Mouse (Mus musculus) liver, embryonic 13.5 days (tissue): Measurements from ENCODE around the gene Matk. TPM values are rescaled to one million over a fixed set of nuclear protein-coding genes. Genes with fewer than 3 reads are reported as not detected.

Source experiments
- ATAC-seq: fragments of 200-750 bp; cut with Nextera tagmentation; 2 replicates; pipeline ENCODE4 v1.8.0; 2017; ENCODE audit warnings: low read depth, mild to moderate bottlenecking, moderate number of reproducible peaks, moderate library complexity
- DNase-seq: peaks from one replicate; pipeline ENCODE4 v3.0.0; 2022
- H3K27ac ChIP-seq: fragments of 300-500 bp; sonication (generic); 2 replicates; pipeline ENCODE4 v1.5.1; 2015; ENCODE audit warnings: moderate library complexity, mild to moderate bottlenecking, inconsistent platforms
- H3K27me3 ChIP-seq: fragments of 300-500 bp; sonication (generic); 2 replicates; pipeline ENCODE4 v1.6.1; 2015; ENCODE audit warnings: mild to moderate bottlenecking, inconsistent platforms
- H3K36me3 ChIP-seq: fragments of 300-500 bp; sonication (generic); 2 replicates; pipeline ENCODE4 v1.6.1; 2015; ENCODE audit warnings: mild to moderate bottlenecking, inconsistent platforms
- H3K4me1 ChIP-seq: fragments of 300-500 bp; sonication (generic); replicated peaks from 2 replicates; pipeline ENCODE4 v1.6.1; 2015; ENCODE audit warnings: inconsistent platforms
- H3K4me2 ChIP-seq: fragments of 300-500 bp; sonication (generic); 2 replicates; pipeline ENCODE4 v1.6.1; 2015; ENCODE audit warnings: inconsistent platforms, mild to moderate bottlenecking, moderate library complexity
- H3K4me3 ChIP-seq: fragments of 300-500 bp; sonication (generic); replicated peaks from 2 replicates; pipeline ENCODE4 v1.5.1; 2015; ENCODE audit warnings: mild to moderate bottlenecking, inconsistent platforms
- H3K9ac ChIP-seq: fragments of 300-500 bp; sonication (generic); 2 replicates; pipeline ENCODE4 v1.6.1; 2015; ENCODE audit warnings: mild to moderate bottlenecking, inconsistent platforms
- H3K9me3 ChIP-seq: fragments of 300-500 bp; sonication (generic); replicated peaks from 2 replicates; pipeline ENCODE4 v1.6.1; 2016; ENCODE audit warnings: inconsistent platforms
- WGBS: fragments of 180-500 bp; shearing (Covaris S2); methylation state at CpG from one replicate; pipeline ENCODE4 v1.1.7; 2015; ENCODE audit not compliant: insufficient replicate concordance; 5-methylcytosine and 5-hydroxymethylcytosine counted together
- polyA plus RNA-seq: library from polyadenylated mRNA; unstranded; fragments of >200 nt; fragmentation: Nextera tagmentation; extraction: Ambion mirVana; gene quantifications from 2 replicates; pipeline ENCODE4 v1.2.1, GENCODE M21; 2015

The Matk gene
- polyA plus RNA-seq, 1 experiment from 2014 or later: 1.8 TPM

- no peak overlapping the region for H3K9ac ChIP-seq
- no peak overlapping the region for H3K4me2 ChIP-seq
- ATAC-seq (no peak), DNase-seq (no peak)
- H3K4me1 ChIP-seq: peaks cover 12% of the 10 kb centered on the region
- no peaks in the 10 kb centered on the region for H3K36me3 ChIP-seq
- no peak overlapping the region for H3K27ac ChIP-seq
- no peak overlapping the region for H3K4me3 ChIP-seq
- WGBS: 65% methylated on average over 4 of the region's 4 CpGs
- H3K9me3 ChIP-seq: no peaks in the 10 kb centered on the region
- peaks cover 64% of the 10 kb centered on the region for H3K27me3 ChIP-seq
Measured at GRCm38 (mm10) chr10:81244146-81244545, 8.6 kb upstream of the Matk start.

GRCm38 (mm10) chr10:81244595-81244994, 8.1 kb upstream of the Matk start:
- Histone ChIP-seq H3K4me3 (no peak overlapping the region), H3K27ac (no peak overlapping the region), H3K36me3 (no peaks in the 10 kb centered on the region), H3K9me3 (no peaks in the 10 kb centered on the region), H3K27me3 (peaks cover 59% of the 10 kb centered on the region), H3K4me2 (no peak overlapping the region), H3K9ac (no peak overlapping the region), H3K4me1 (peaks cover 15% of the 10 kb centered on the region)
- ATAC-seq: peak; percentile 32; the same call in 1 of the 2 replicates
- WGBS: 7% methylated on average over 17 of the region's 17 CpGs
- DNase-seq: peak; percentile 58

GRCm38 (mm10) chr10:81245166-81245565, 7.6 kb upstream of the Matk start:
- peaks cover 54% of the 10 kb centered on the region for H3K27me3 ChIP-seq
- H3K36me3 ChIP-seq: no peaks in the 10 kb centered on the region
- H3K4me1 ChIP-seq: peaks cover 17% of the 10 kb centered on the region

GRCm38 (mm10) chr10:81247804-81248203, 4.9 kb upstream of the Matk start:
- Histone ChIP-seq H3K9me3 (no peaks in the 10 kb centered on the region), H3K27me3 (peaks cover 49% of the 10 kb centered on the region), H3K36me3 (no peaks in the 10 kb centered on the region), H3K4me2 (no peak overlapping the region), H3K4me3 (no peak overlapping the region), H3K4me1 (peaks cover 22% of the 10 kb centered on the region), H3K27ac (no peak overlapping the region), H3K9ac (no peak overlapping the region)
- 75% methylated on average over 2 of the region's 2 CpGs for WGBS
- ATAC-seq (no peak), DNase-seq (no peak)

More at GRCm38 (mm10) chr10:81245166-81245565, 7.6 kb upstream of the Matk start:
- DNase-seq (no peak), ATAC-seq (no peak)
- H3K4me3 ChIP-seq: no peak overlapping the region
- H3K27ac ChIP-seq: no peak overlapping the region
- no peak overlapping the region for H3K9ac ChIP-seq
- no peak overlapping the region for H3K4me2 ChIP-seq
- 70% methylated on average over 6 of the region's 6 CpGs for WGBS
- H3K9me3 ChIP-seq: no peaks in the 10 kb centered on the region

GRCm38 (mm10) chr10:81249442-81249841, 3.3 kb upstream of the Matk start:
- H3K27ac ChIP-seq: no peak overlapping the region
- peaks cover 51% of the 10 kb centered on the region for H3K27me3 ChIP-seq
- H3K9me3 ChIP-seq: no peaks in the 10 kb centered on the region
- ATAC-seq: no peak
- H3K36me3 ChIP-seq: no peaks in the 10 kb centered on the region
- DNase-seq: no peak
- H3K9ac ChIP-seq: no peak overlapping the region
- no peak overlapping the region for H3K4me2 ChIP-seq
- H3K4me3 ChIP-seq: no peak overlapping the region
- WGBS: 66% methylated on average over 8 of the region's 8 CpGs
- H3K4me1 ChIP-seq: peaks cover 22% of the 10 kb centered on the region

GRCm38 (mm10) chr10:81254886-81255285, 2.2 kb downstream of the Matk start:
- Histone ChIP-seq H3K4me2 (no peak overlapping the region), H3K36me3 (no peaks in the 10 kb centered on the region), H3K4me1 (peaks cover 18% of the 10 kb centered on the region), H3K27ac (no peak overlapping the region), H3K4me3 (no peak overlapping the region), H3K27me3 (peaks cover 88% of the 10 kb centered on the region), H3K9me3 (no peaks in the 10 kb centered on the region), H3K9ac (no peak overlapping the region)
- DNase-seq (no peak), ATAC-seq (no peak)
- 15% methylated on average over 1 of the region's 1 CpGs for WGBS

- Histone ChIP-seq H3K9ac (peak overlapping the region; percentile 40), H3K27me3 (peaks cover 78% of the 10 kb centered on the region), H3K4me1 (peaks cover 9% of the 10 kb centered on the region), H3K9me3 (no peaks in the 10 kb centered on the region), H3K4me2 (peak overlapping the region; percentile 62), H3K4me3 (peak overlapping the region; percentile 44), H3K27ac (no peak overlapping the region), H3K36me3 (no peaks in the 10 kb centered on the region)
- ATAC-seq (no peak), DNase-seq (no peak)
- 2% methylated on average over 62 of the region's 62 CpGs for WGBS
Measured at GRCm38 (mm10) chr10:81257158-81258039, 4.7 kb downstream of the Matk start.

- DNase-seq (no peak), ATAC-seq (no peak)
- Histone ChIP-seq H3K4me1 (peaks cover 7% of the 10 kb centered on the region), H3K9me3 (no peaks in the 10 kb centered on the region), H3K4me3 (no peak overlapping the region), H3K36me3 (peaks cover 14% of the 10 kb centered on the region), H3K27ac (no peak overlapping the region), H3K27me3 (peaks cover 59% of the 10 kb centered on the region), H3K4me2 (no peak overlapping the region), H3K9ac (no peak overlapping the region)
- WGBS: 43% methylated on average over 21 of the region's 21 CpGs
Measured at GRCm38 (mm10) chr10:81259225-81259884, 6.6 kb downstream of the Matk start.

- Histone ChIP-seq H3K4me1 (peaks cover 18% of the 10 kb centered on the region), H3K9me3 (no peaks in the 10 kb centered on the region), H3K27ac (no peak overlapping the region), H3K36me3 (peaks cover 28% of the 10 kb centered on the region), H3K4me2 (no peak overlapping the region), H3K4me3 (no peak overlapping the region), H3K27me3 (peaks cover 46% of the 10 kb centered on the region), H3K9ac (no peak overlapping the region)
- 87% methylated on average over 4 of the region's 4 CpGs for WGBS
- ATAC-seq (no peak), DNase-seq (no peak)
Measured at GRCm38 (mm10) chr10:81261025-81261424, 8.3 kb downstream of the Matk start.

- 86% methylated on average over 8 of the region's 8 CpGs for WGBS
- DNase-seq (no peak), ATAC-seq (no peak)
- H3K9me3 ChIP-seq: no peaks in the 10 kb centered on the region
- H3K4me2 ChIP-seq: peak overlapping the region; percentile 82
- H3K27ac ChIP-seq: peak overlapping the region; percentile 58
- peaks cover 39% of the 10 kb centered on the region for H3K4me1 ChIP-seq
- H3K27me3 ChIP-seq: peaks cover 2% of the 10 kb centered on the region; the same call in 1 of the 2 replicates
- H3K36me3 ChIP-seq: peaks cover 29% of the 10 kb centered on the region
- H3K9ac ChIP-seq: peak overlapping the region; percentile 76
- peak overlapping the region; percentile 76 for H3K4me3 ChIP-seq
Measured at GRCm38 (mm10) chr10:81265540-81265939, 12.8 kb downstream of the Matk start.

- H3K4me1 ChIP-seq: peaks cover 39% of the 10 kb centered on the region
- WGBS: under 1% methylated on average over 48 of the region's 48 CpGs
- peak within 1 kb of the TSS; percentile 76 for H3K4me3 ChIP-seq
- DNase-seq (peak; percentile 94), ATAC-seq (peak; percentile 95)
- H3K4me2 ChIP-seq: peak within 1 kb of the TSS; percentile 82
- H3K9me3 ChIP-seq: no peaks in the 10 kb centered on the region
- H3K27me3 ChIP-seq: no peaks in the 10 kb centered on the region
- H3K27ac ChIP-seq: peak within 1 kb of the TSS; percentile 79
- peak within 1 kb of the TSS; percentile 88 for H3K9ac ChIP-seq
- H3K36me3 ChIP-seq: peaks cover 38% of the 10 kb centered on the region
Measured at GRCm38 (mm10) chr10:81266211-81267105, 13.7 kb downstream of the Matk start, which contains the start of the genes Mrpl54 and Apba3. Gene Mrpl54 (minus strand): TSS chr10:81266934. Gene Apba3 (plus strand): TSS chr10:81266960.
